Mouse (Mus musculus): Measurements from ENCODE around the gene Dmgdh.

DNA sequence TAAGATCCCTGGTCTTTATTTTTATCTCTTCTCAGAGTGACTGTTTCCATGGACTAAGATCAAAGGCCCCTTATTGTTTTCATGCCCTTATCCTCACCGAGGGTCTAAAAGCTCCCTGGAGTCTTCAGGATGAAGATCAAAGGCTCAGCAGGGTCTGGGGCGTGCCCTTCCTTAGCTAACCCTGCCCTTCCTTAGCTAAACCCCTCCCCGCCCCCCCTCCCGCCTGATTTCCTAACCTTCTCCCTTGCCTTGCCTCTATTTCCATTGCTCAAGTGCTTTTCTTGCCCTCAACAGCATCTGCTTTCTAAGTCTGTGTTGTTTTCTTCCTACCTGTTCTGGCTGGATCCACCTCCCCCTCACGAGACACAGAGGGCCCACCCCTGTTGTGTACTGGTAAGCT lies 13.1 kb downstream of the Dmgdh start:
- TF ChIP-seq CTCF (IDR thresholded peaks at IDR 0.05) (no peak), EP300 (IDR thresholded peaks at IDR 0.05) (no peak)

All from lung, postnatal 0 days (tissue).